Mouse (Mus musculus) fat pad, adult 2 months (tissue): Measurements from ENCODE around the gene Slc2a9.

ENCODE experiments used
- DNase-seq: peaks from one replicate; pipeline ENCODE4 v3.0.0-alpha.2; 2011; ENCODE audit warnings: low read depth, low spot score; ENCODE audit errors: extremely low read depth

The Slc2a9 gene

DNA sequence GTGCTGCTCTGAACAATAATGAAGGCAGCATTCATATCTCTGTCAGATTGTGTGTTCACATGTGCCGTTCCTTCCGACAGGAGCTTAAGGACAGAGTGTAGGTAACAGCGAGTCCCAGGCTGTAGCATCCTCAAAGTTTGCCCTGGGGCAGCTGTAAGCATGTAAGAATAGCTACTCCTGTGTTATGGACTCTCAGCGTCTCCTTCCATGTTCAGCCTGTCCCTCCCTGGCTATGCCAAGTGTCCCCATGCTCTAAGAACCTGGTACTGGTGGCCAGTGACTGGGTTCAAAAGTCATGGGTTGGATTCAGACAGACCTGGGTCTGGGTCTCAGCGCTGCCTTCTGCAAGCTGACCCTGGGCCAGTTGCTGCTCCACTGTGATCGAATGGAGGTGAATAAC is 32.1 kb downstream of the Slc2a9 start:
- no peak for DNase-seq

DNA sequence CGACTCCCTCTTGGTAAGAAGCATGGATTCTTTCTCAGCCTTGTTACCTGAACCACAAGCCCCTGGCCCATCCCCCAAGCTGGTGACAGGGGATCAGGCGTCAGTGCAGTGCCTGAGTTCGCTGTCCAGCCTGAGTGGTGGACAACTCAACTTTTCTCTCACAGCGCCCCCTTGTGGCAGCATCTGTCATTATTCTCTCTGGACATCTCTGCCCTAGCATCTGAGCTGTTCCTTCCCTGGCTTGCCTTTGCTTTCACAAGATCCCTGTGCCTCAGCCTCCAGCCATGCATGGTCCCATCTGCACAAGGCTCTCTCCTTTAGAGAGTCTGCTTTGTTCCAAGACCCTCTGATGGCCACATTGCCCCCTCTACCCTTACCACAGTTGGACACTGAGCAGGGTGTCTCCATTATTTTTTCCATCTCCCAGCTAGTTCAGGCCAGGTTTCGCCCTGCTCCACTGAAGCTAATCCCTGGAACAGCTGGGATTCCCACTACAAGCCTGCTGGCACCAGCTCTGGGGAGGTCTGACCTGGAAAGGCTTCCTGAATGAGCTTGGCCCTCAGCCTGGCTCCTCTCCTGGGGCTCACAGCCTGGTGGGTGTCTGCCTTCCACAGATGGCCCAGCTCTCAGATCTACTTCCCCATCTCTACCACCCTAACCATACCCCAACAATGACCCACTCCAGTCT is 32.9 kb downstream of the Slc2a9 start:
- no peak for DNase-seq

DNA sequence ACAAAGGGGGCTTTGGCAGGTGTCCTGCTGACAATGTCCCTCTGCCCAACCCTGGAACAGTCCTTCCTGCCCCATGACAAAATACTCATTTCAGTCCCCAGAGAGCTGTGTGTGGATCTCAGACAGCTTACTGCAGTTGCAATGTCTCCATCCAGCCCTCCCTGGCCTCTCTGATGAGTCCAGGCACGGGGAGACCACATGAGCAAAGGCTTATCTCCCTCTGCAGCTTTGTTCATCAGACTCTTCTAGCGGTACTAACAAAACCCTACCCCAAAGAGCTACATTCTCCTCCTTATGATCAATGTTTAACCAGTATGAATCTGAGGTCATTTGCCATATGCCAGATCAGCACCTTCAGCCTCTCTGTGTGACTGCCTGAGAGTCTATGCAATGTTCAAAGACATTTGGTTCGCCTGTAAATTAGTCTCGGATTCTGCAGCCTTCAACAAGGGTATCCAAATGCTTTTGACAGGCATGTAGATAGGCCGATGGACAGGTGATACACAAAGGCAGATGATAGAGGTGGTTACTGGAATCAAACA is 36.3 kb downstream of the Slc2a9 start:
- DNase-seq: no peak

DNA sequence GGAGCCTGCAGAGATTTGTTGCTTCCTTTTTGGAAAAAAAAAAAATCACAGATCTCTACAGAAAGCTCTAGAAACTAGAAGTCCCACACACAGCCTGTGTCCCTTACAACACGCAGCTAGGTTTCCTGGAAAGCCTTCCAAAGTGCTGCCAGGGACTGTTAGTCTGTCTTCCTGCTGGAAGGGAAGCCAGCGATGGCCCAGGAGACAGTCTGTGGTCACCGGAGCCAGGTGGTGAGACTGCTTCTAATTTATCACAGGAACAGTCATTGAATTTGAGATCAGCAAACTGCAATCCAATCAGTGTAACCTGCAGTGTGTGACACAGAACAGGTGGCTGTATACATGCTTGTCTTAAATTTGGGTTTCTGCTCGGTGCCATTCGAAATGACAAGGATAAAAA is 41.7 kb downstream of the Slc2a9 start:
- DNase-seq: no peak

DNA sequence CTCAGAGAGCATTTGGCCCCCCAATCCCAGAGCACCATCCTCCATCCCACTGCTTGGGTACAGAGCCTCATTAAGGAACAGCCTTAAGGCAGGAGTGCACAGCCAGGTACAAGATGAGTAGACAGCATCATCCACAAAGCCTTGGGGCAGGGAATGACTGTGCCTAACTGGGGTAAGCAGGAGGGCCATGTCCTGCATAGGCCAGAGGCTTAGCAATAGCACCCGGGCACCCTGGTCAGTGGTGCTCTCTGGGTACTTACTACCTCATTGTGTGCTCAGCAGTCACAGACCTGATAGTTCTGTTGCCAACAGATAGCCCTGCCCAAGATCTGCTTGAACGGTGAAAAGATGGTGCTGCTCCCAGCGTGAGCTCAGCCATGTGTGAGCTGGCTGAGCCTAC is 52.0 kb downstream of the Slc2a9 start:
- DNase-seq: no peak

DNA sequence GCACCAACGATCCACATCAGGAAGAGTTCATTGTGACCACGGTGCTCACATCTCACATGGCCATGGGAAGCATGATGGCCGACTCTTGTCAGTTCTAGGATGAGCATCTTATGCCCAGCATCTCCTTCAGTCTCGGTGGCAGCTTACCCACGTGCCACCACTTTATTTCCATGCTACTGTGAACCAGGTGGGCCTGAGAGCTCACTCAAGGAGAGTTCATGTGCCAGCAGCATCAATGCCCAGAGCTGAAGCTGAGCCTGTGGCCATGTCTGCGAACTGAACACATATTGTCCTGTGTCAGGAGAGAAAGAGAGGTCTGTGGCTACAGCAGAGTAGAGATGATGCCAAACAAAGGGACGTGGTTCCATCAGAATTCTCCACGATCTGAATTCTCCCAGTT is 53.3 kb downstream of the Slc2a9 start:
- no peak for DNase-seq

DNA sequence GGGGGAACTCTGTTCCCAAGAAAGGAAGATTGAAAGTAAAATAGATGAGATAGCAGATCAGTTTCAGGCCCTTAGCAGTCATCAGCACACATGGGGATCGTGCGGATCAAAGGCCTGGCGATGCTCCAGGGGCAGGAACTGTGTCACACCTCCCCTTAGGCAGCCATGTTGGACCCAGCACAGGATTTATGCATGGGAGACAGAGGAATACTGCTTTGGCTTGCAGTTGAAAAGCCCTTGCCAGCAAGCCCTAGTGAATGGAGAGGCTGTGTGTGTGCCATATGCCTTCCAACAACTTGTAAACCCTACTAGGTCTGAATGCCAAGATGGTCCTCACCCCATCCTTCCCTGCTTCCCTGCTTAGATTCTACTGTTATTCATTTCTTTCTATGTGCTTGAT is 54.8 kb downstream of the Slc2a9 start:
- DNase-seq: no peak

DNA sequence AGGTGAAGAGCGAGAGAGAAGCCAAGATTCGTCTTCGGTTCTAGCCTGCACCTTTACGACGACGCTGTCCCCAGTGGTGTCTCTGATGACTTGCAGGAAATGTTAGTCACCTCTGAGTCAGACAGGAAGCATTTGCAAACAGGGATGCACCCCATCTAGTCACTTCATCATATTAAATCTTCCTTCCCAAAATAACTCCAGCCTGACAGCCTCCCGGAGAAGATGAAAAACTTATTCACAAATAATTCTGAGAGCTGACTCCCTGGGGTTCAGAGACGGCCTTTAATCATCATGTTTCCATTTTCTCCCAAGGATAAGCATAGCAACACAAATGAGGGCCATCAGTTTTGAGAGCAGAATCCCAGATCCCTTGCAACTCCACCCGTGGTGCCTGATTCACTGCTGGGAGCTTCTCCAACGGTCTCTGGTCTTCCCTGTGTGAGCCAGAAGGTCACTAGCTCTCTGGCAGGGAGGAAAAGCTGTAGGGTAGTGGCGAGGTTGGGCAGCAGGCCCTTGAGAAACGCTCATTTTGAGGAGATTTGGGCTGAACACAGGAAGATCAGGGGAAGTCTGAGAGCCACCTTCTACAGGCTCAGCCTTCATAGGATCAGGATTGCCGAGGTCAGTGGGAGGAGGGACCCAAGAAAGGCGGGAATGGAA is 56.5 kb downstream of the Slc2a9 start:
- no peak for DNase-seq

DNA sequence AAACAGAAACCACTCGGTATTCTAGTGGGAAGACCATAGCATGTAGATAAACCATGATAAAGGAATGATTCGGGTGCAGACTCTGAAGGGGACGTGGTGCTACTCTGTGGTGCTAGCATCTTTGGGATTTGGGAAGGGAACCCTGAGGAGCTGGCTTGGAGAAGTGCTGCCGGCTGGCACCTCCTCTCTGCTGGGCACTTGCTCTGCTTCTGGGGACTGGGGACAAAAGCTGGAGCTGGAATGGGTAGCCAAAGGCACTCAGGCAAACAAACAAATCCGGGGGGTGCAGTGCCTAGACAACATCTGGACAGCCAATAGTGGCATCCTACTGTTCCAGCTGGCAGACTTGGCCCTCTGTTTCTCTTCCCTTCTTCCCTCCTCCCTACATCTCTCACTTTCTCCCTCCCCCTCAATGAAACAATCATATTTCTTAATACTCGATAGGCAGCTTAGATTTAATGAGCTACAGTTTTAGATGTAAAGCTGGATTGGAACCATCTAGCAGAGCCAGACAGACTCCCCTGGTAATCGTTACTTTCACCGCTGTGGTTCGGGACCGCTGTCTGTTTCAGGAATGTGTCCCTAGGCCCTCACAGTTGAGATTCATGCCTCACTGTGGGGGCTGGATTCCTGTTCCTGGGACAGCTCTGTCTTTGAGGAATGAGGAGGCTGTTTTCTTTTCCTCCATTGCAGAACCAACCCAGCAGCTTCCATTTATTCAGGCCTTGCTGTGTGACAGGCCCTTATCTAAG is 61.7 kb downstream of the Slc2a9 start:
- DNase-seq: no peak

DNA sequence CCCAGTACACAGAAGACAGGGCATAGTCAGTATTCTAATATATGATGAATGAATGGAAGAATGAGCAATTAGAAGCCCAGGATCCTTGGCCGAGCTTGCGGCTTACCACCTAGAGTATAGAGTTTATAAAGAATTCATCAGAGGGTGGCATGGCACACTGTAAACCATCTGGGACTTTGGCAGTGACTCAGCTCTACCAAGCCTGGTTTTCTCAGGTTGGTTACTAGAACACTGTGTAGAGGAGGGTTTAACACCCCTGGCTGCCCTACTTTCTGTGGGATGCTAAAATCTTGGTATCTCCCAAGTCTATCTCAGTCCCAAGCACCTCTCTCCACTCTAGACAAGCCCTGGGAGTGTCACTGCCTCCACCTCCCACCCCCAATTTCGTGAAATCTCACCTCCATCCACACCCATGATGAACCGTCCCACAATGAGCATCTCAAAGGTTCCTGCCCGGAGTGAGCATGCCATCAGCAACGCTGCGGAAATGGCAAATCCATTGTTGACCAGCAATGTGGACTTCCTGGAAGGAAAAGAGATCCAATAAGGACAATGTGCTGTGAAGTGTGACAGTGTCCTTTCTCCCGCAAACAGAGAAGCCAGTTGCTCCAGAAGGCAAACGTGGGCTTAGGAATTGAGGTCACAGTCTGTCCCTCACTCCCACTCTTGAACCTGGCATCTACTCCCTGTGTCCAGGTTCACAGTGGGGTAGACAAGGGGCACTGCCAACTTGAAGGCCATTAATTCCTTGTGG is 62.5 kb downstream of the Slc2a9 start:
- no peak for DNase-seq

DNA sequence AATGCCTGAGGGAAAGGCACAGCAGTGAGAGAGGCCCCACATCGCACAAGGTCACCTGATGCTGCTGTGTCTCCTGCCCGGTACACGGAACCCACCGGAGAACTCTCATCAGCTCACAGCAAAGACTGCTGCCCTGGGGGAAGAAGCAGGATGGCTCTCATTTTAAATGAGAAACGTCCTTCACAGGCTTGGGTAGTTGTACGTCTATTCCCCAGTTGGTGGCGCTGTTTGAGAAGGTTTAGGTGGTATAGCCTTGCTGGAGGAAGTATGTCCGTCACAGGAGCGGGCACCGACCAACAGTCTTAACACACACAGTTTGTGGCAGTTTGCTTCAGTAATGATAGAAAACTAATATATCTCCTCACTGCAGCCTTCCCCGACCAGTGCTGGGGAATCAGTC is 66.3 kb downstream of the Slc2a9 start:
- DNase-seq: no peak

DNA sequence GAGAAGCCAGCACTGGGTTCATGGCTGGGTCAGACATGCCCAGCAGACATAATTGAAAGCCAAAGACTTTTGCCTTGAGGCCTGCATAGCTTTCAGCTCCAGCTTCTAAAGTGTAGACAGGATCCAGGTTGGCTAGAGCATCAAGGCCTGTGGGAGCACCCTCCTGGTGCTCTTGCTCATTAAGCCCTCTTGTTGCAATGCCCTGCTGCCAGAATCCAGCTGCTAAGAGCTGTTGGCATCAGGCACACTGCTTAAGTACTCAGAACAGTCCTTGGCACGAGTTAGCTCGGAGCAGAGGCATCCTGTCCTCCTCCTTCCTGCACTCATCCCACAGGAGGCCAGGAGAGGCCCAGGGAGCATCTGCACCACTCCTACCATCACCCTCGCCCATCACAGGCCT is 68.1 kb downstream of the Slc2a9 start:
- no peak for DNase-seq

DNA sequence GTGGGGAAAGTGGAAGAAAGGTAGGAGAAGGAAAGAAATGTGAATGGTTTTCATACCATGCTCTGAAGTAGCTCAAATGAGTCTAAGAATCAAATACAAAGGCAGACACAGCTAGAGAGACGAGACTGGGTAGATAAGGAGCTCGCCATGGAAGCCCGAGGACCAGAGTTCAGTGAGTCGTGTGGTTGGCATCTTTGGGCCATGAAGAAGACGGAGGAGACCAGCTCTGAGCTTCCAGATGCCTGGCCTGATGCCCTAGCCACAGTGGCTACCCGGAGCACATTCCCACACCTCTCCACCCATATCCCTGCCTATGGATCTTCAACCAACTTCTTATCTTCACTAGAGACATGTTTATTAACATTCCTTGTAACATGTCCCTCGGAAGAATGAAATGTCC is 71.7 kb downstream of the Slc2a9 start:
- no peak for DNase-seq

DNA sequence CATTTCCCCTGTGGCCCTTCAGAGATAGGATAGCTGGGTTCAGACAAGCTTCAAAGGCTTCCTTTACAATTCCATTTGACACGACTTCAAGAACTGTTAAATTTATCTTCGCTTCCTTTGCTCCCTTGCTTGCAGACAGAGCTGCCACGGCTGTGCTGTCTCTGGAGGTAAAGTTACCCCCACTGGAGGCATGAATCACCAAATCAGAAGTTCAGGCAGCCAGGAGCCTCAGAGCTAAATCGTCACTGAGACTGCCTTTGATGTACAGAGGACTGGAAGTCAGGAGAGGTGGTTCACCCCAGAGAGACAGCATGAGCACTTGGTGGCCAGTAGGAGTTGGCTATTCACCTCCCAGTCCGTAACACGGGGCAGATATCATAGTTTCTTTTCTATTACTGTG is 73.8 kb downstream of the Slc2a9 start:
- no peak for DNase-seq

DNA sequence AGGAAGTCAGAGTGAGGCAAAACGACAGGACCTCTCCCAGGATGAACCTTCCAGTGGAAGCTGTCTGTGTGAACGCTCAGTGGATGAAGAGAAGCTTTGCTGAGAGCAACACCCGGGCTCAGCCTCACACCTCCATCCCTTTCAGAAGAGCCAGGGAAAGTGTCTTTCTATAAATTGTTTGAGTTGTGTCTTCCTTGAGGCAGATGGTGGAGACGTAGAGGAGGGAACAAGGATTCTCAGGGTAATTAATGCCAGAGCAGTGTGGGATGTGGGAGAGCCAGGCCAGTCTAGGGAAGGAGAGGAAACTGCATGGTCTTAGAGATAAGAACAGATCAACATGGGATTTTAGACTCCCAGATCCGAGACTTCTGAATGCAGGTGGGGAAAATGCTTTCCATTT is 75.2 kb downstream of the Slc2a9 start:
- no peak for DNase-seq

DNA sequence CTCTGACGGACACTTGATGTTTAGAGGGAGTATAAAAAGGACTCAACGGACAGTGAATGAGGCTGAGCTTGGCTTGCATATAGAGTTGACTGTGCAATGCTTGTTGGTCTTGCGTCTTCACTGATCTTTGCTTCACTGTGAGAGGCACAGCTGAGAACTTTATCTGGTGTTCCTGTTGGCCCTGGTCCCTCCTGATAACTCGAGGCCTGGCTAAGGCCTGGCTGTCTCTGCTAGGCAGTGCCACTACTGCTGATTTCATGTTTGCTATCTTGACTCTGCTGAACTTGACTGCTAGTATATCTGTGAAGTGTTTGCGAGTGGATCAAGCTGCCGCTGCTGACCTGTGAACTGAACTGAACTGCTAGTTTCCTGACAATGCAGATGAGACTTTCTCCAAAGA is 77.4 kb downstream of the Slc2a9 start:
- DNase-seq: no peak

DNA sequence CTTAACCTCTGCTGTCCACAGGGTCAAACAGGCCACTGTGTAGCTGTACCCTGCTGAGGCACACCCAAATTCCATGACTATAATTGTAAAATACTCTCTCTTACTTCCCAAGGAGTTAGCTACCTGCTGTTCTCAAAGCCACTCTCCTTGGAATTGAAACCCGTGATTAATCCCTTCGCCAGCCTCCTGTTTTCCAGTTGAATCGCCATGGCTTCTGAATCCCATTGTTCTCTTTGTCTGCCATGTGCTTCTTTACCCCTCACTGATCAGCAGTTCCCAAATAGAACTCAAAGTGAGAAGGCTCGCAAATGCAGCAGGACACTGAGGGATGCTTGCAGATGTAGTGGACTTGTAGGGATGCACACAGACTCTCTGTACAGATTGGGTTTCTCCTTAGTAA is 80.5 kb downstream of the Slc2a9 start:
- no peak for DNase-seq

DNA sequence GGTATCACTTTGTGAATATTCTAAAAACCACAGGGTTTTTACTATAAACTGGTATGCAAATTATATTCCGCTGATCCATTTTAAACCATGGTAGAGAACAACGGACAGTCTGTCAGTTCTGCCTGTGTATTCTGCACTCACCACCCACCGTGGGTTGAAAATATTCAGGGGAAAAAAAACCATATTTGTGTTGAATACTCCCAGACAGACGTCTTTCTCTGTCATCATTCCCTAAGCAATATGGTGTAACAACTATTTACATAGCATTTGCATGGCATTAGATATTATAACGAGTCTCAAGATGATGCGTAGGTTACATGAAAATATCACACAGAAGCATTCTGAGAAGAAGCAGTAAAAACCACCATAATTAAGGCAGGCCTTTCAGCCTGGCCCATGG is 84.1 kb downstream of the Slc2a9 start:
- no peak for DNase-seq

DNA sequence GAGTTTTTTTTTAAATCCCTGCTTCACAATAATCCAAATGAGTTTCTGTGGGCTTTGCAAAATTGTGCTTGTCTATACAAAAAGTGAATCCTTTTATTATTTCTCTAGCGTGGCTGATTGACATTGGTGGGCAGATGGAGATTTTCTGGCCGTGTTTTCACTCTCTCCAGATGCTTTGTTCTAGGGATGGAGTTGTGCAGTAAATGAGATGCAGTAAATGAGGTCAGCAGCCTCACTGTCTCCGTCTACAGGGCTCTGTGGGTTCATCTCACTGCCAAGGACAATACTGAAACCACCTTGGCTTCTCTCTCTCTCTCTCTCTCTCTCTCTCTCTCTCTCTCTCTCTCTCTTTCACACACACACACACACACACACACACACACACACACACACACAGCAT is 99.3 kb downstream of the Slc2a9 start:
- DNase-seq: no peak

DNA sequence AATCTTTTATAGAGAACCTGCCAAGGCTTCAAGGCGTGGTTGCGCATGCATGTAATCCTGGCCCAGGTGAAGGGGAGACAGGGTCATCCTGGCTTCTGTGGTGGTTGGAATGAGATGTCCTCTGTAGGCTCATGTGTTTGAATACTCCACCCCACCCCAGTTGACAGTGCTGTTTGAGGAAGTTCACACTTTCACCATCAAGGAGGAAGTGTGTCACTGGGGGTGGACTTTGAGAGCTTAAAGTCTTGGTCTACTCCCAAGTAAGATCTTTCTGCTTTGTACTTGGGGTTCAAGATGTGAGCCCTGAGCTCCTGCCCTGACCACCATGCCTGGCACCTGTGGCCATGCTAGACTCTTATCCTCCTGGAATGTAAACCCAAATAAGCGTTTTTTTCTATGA is 100.7 kb downstream of the Slc2a9 start:
- DNase-seq: no peak

DNA sequence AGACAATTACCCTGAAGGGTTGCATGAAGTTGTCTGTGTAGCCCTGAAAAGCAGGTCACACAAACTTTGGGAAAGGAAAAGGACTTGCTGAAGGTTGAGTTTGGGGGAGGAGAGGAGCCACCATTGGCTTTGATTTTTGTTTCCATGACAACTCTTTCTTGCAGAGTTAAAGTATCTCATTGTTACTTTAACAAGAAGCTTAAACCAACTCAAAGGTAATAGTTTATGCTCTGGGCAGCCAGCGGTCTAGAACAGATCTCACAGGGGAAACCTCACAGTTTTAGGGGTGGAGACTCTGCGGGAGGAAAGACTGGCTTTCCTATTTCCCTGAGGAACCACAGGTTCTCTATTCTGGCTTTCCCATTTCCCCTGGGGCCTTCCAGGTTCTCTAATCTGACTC is 114.1 kb downstream of the Slc2a9 start:
- no peak for DNase-seq
